Mouse (Mus musculus): ENCODE measurements around the gene Lonrf2.

DNA sequence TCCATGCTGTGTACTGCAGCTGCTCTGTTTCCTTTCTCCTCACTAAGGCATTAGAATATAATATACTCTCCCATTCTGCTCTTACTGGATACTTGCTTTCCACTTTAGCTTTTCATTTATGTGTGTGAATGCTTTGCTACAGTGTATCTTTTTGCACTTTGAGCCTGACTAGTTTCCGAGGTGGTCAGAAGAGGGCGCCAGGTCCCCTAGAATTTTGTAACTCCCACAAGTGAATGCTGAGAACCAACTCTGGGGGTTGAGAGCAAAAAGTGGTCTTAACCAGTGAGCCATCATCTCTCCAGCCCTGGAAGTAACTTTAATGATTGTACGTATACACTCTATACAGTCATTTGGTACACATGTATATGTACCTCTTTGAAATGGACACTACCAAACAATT lies 1.6 kb downstream of the Lonrf2 start:
- TF ChIP-seq CTCF (IDR thresholded peaks at IDR 0.05; ENCODE audit: control insufficient read depth, insufficient read depth, low read length), result no peak; the same call in 1 of the 2 replicates
- no peak for TF ChIP-seq POLR2A (IDR thresholded peaks at IDR 0.05; ENCODE audit: borderline replicate concordance, control insufficient read depth, low read depth, low read length)

Data from bone marrow, adult 2 months (tissue).